Mouse (Mus musculus): ENCODE data around the gene Pak4. TPM values are rescaled to one million over a fixed set of nuclear protein-coding genes. Genes with fewer than 3 reads are reported as not detected.
"Not testable (repeated sequence)": the region's sequence is repeated elsewhere in the genome, so short reads cannot be mapped to it uniquely, and the experiment has no call there.

Pak4 gene
- total RNA-seq, 2 experiments from 2014 or later = 3.0 TPM

GRCm38 (mm10) chr7:28561967-28562366, 36.0 kb downstream of the Pak4 start:
- no peak for DNase-seq

DNA sequence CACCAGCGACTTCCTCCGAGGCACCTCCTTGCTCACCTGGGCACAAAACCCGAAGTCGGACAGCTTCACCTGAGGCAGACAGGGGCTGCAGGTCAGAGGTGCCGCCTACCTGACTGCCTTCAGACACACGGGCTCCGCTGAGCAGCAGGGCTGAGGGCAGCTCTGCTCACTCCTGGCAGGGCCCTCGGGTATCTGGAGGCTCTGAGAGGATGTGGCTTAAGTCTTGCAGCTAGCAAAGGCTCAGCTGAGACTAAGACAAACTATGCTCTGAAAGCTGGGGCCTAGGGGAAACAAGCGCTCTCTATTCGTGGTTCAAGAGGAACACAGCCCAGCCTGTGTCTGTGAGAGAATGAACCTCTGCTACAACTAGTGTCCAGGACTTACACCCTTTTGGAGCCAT, 37.1 kb downstream of the Pak4 start:
- no peak for DNase-seq

DNA sequence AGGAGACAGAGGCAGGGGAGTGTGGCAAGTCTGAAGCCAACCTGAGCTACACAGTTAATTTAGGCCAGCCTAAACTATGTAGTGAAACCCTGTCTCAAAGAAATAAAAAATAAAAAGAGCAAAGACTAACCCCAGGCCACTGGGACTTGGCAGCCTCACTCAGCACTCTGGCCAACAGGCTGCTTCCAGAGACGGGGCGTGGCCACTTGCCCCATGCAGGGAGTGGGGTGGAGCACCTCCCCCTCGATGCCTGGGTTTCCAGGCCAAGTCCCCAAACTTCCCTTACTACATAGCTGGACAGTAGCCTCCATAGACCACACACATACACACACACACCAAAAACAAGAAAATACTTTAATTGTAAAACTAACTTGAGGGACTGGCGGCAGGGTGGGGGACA, 39.5 kb downstream of the Pak4 start:
- DNase-seq = peak; percentile 62

DNA sequence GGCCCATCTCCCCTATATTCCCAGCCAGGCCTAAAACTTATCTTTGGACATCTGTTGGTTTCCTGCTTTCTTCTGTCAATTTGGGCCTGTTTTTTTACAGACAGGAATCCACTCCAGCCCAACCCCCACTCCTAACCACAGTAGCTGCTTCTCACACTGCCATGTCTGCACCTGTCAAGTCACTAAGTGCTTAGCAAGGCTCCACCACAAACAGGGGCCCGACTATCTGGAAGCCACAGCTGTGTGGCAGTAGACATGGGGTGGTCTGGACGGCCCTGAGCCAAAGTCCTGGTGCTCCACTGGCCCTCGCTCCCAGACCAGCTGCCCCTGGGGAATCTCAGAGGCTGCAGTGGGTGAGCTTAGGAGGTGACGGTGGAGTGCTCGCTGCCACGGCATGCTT, 40.3 kb downstream of the Pak4 start:
- DNase-seq = peak; percentile 38

DNA sequence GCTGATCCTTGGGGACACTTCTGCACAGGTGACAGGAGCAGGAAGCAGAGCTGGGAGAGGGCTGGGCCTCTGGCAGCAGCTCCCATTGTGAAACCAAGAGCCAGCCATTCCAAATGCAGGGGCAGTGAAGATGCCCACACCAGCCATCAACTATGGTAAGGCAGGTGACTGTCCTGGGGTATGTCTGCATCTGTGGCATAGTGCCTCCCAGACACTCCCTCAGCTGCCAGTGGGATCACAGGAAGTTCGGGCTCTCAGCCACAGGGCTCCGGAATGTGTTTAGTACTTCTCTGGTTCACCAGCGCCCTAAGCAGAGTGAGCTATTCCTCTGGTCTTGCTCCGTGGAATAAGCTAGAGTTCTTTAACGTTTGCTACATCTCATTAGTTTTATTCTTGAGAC, 40.9 kb downstream of the Pak4 start:
- no peak for DNase-seq

DNA sequence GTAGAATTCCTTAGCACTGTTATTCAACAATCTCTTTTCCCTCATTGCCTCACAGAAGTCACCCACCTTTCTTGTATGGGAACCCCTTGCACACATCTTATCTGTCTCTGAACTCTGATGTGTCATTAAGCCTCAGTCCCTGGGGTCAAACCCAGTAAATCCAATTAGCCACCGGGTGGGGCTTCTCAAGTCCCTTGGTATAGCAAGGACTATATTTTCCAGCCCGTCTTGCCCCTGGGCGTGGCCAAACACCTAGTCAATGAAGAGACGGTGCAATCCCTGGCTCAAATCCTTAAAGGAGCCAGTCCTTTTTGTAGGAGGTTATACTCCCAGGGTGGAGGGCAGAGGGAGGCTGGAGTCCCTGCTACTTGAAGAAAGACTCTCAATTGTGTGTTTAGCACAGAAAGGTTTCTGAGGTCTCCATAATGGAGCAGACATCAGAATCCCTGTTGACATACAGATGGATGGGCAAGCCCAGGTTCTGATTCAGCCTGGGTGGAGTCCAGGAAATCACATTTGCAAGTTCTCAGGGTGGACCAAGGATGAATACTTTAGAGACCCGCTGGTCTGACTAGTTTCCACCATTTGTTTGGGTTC, 41.9 kb downstream of the Pak4 start:
- DNase-seq = no peak

GRCm38 (mm10) chr7:28553076-28553475, 44.9 kb downstream of the Pak4 start:
- DNase-seq = no peak

DNA sequence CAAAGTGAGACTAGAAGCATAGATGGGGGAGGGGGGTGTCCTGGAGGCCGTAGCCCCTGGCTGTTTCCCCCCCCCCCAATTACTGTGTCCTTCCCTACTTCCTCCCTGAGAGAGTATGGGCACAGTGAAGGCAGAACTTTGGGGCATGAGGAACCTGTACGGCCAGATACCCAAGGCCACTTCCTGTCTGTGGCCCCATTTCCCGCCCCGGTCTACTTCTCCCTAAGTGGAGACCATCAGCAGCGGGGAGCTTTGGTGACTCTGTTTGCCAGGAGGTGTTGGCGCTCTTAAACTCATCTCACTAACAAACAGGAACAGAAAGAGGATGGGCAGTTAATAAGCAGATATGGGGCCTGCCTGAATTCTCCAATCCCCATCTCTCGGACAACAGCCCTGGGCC, 50.4 kb downstream of the Pak4 start:
- no peak for DNase-seq

DNA sequence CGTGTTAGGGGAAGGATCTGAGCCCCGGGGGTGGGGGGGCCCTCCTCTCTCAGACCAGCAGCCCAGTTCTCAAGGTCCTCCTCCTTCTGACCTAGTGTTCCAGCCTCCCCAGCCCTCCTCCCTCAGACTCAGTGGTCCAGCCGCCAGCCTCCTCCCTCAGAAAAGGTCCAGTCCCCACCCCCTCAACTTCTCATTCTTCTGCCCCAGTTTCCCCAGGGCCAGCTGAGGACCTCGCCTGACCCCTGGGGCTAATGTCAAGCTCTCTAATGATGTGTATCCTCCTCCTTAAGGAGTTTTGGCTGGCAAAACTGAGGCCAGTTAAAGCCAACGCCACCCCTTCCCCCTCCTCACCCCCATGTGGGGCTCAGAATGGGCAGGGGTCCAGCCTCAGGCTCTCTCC, 50.8 kb downstream of the Pak4 start, which contains the start of gene Nccrp1:
Gene Nccrp1 (minus strand): TSS at position 101 of the 400 bp plus-strand sequence.
- no peak for DNase-seq

DNA sequence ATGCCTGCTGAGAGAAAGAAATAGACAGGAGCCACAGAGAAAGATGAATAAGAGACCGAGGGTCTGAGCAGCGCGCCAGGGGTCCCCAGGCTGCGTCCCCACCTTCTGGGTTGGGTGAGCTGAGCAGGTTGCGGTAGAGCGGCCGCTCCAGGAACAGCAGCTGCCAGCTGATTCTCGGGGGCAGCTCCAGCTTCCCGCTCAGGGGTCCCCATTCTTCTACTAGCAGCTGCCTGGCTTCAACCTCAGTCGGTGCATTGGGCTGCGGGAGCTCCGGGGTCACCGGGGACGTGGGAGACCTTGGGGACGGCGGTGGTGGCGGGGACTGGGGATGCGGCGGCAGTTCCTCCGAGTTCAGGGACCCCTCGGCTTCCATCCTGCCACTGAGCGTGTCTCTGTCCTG, 51.3 kb downstream of the Pak4 start:
- DNase-seq = no peak

GRCm38 (mm10) chr7:28545891-28546210, 52.1 kb downstream of the Pak4 start:
- no peak for DNase-seq

DNA sequence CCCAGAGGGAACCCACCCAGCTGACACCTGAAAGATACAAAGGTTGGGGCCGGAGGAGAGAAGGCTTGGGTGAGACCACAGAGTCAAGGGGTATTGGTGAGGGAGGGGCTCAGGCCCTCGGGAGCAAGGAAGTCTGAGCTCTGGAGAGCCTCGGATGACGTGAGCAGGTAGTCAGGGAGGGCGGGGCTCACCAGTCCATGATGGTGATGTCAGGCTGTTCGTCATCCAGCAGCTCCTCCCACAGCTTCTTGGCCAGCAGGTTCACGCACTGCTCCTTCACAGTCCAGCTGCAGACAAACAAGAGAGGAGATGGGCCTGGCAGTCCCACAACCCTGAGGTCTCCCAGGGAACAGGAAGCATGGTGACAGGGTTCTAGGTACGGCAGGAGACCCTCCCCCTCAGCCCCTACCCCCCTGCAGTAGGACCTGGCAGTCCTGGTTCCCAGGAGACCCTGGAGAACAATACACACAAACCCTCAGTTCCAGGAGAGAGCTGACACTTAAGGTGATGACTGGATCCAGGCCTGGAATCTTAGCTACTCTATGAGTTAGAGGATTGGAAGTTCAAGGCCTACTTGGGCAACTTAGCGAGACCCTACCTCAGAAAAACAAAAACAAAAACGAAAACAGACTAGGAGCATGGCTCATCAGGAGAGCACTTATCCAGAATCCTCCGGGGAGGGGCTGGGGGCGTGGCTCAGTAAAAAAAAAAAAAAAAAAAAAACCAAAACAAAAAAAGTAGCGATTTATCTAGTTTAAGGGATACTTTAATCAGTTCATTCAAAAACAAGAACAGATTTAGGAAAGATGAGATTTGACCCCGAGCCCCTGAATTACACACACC, 52.7 kb downstream of the Pak4 start:
- no peak for DNase-seq

DNA sequence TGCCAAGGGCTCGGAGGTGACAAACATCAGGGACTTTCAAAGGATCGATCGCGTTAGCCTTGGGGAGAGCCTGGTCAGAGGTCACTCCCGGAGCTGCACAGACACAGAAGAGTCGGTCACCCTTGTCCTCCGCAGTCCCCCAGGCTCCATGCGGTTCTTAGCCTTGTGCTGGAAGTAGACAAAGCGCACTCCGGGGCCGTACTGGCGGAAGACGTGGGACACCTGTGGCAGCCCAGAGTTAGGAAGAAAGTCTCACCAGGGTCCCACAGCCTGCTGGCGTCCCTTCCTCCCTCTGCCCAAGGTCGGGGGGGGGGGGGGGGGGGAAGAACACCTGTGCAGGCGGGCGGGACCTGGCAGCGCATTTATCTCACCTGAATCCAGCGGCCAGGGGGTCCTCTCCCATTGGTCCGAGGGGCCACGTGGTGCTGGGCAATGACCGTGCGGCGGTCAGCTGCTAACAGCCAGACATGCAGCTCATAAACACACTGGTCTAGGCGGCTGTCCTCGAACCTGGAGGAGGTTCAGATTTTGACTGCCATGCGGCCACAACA, 53.9 kb downstream of the Pak4 start:
- DNase-seq = no peak

GRCm38 (mm10) chr7:28540526-28540925, 57.5 kb downstream of the Pak4 start, which contains the start of gene Sycn:
TSS of gene Sycn (plus strand) at chr7:28540885.
- DNase-seq = no peak

GRCm38 (mm10) chr7:28538886-28539285, 59.1 kb downstream of the Pak4 start:
- not testable (repeated sequence) for DNase-seq

- DNase-seq = no peak
Measured at GRCm38 (mm10) chr7:28532005-28532404, 66.0 kb downstream of the Pak4 start.

DNA sequence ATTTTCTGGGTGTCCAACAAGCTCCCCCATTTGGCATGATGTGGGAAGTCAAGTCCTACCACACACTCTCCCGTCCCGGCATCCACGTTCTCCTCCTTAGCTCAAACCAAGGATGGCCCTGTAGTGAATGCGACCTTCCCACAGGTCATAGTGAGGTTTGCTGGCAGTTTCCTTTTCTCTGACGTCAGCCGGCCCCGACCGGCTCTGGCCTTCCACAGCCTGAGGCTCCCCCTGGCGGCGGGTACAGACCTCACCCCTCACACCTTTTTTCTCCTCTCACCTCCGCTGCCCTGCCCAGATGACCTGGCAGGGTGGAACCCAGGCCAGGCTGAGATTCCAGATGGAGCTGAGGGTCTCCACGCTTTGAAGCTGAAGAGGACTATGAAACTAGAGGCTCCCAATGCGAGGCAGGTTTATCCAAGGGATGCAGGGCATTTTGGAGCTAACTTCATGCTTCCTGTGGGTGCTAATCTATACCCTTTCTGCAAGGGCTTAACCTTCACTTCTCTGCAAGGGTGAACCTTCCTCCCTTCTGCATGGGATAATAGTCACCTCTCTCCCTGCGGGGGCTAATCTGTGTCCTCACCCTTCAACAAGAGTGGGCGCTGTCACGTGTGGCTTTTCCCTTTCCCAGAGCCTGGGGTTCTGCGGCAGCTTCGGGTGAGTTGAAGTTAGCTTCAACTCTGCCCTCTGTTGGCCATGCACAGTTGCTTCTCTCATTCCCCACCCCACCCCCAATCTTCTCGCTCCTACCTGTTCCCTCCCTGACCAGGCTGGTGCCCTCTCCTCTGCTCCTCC, 69.9 kb downstream of the Pak4 start:
- peak; percentile 65 for DNase-seq

DNA sequence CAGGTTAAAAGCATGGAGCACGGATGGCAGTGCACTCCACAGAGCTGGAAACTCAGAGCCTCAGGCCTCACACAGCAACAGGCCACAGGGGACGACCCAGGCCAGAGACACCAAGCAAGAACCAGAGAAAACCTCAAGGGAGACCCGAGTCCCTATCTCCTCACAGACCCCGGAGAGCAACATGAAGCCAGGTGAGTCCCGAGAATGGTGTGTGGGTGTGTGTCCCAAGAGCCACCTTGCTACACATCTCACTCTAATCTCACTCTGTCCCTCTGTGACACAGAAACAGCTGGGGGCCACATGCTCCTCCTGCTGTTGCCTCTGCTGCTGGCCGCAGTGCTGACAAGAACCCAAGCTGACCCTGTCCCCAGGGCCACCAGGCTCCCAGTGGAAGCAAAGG, 75.4 kb downstream of the Pak4 start, which contains the start of gene Ifnl3:
Gene Ifnl3 (plus strand): TSS at position 301 of the 400 bp plus-strand sequence.
- not testable (repeated sequence) for DNase-seq

GRCm38 (mm10) chr7:28511441-28511840, 86.5 kb downstream of the Pak4 start:
- DNase-seq = no peak

DNA sequence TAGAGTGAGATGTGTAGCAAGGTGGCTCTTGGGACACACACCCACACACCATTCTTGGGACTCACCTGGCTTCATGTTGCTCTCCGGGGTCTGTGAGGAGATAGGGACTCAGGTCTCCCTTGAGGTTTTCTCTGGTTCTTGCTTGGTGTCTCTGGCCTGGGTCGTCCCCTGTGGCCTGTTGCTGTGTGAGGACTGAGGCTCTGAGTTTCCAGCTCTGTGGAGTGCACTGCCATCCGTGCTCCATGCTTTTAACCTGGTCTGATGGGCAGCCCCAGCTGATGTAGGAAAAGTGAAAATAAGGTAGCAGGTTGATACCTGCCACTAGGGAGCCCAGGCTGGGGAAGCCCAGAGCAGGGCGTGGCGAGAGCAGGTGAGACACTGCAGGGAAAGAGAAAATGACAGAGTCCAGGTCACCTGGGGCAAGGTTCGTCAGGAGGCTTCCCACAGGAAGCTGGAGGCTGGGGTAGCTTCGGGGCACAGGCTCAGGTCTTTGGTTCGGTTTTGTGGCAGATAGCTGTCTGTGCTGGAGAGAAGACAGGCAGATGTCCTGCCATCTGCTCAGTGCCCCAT, 87.5 kb downstream of the Pak4 start, which contains the start of gene Ifnl2:
Gene Ifnl2 (minus strand): TSS at position 51 of the 570 bp plus-strand sequence.
- DNase-seq = not testable (repeated sequence)

- DNase-seq = not testable (repeated sequence)
Measured at GRCm38 (mm10) chr7:28509121-28509520, 88.9 kb downstream of the Pak4 start.
